Mouse (Mus musculus): ENCODE measurements around the gene Pdxp.

The Pdxp gene

DNA sequence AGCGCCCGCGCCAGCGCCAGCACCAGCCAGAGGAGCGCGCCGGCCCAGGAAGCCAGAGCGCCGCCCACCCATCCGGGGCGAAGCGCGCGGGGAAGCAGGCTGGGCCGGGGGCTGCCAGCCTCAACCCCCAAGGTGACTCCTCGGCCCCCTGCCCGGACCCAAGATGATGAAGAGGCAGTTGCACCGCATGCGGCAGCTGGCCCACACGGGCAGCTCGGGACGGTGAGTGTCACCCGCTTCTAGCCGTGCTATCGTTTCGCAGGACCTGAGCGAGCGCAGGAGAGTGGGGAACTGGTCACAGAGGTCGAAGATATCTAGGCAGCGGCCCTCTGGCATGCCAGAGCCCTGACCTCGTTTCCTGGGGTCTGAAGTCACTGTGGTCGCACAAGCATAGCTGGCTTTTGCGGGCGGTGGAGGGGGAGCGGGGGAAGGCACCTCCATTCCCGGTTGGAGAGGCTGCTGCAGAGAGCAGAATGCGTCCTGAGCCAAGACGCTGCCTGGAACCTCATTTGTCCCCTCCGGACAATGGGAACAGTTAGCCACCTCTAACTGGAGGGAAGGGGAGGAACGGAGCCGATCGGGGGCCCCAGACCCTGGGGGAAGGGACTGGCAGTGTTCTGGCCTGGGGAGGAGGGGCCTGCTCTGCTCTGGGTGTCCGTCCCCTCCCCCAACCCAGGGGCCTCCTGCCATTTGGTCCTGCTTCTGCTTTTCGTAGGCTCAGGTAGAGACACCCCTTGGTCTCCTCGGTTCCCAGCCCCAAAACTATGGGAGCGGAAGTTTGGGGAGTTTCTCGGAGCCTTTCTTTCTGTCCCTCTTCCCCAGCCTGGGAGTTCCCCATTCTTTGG, 13.8 kb upstream of the Pdxp start, which contains the start of gene Sh3bp1:
Gene Sh3bp1, plus strand, starts transcription at position 29 of the 845 bp plus-strand sequence.
- DNase-seq, result peak; percentile 87

DNA sequence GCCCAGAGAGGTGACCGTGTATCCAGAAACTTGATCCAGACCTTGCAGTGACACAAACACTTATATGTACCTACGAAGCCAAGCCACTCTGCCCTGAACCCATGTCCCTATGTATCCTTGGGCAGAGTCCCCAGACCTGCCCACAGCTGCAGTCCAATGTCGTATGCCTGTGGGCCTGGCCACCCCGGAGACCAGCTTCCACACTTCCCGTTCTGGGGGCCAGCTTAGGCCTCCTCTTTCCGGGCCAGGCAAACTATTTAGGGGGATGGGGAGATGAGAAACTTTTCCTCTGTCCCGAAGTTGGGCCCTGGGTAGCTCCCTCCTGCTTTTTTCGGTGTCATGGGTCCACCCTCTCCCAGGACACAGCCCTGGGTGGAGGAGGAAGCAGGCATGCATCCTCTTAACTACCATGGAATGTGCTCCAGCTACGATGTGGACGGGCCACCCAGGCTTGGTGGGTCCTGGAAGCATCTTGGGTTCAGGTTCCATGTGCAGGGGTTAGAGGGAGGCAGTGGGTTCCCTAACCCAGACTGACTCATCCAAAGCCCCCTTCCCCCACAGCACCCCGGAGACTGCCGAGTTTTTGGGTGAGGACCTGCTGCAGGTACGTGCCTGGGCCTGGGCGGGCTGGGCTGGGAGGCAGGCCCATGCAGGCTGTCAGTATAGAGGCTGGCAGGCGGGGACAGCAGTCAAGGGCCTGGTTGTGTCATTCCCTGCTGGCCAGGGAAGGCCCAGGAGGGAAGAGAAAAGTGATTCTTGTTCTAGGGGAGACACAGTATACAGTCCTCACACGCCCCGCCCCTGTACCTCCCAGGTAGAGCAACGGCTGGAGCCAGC, 12.9 kb upstream of the Pdxp start:
- DNase-seq, result peak; percentile 39

DNA sequence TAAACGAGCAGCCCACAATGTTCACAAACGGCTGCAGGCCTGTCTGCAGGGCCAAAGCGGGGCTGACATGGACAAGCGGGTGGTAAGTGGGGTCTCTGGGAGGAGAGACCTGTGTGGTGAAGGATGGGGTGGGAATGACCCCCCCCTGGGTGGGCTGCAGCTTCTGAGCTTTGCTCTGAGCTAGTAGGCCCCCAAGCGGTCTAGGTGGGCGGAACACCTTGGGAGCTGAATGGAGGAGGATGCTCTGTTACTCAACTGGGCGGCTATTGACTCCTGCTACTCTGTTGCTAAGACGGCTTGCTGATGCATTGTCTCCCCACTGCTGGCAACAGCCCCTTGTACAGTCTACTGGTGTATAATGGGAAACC, 12.3 kb upstream of the Pdxp start:
- no peak for DNase-seq

DNA sequence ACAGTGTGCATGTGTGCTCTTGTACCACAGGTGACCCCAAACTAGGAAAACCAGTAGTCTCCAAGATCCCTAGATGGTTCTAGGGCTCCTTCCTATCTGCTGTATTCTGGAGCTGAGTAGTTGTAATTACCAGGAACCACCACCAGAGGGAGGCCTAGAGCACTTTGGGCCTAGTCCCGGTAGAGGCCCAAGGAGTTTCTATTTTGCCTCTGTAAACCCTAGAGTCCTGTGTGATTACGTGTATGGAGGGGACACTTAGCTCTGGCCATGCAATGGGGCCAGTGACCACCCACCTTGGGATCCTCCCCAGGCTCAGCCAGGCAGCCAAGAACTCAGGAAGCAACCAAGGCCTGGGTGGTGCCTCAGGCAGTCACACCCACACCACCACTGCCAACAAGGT, 10.5 kb upstream of the Pdxp start:
- peak; percentile 92 for DNase-seq

DNA sequence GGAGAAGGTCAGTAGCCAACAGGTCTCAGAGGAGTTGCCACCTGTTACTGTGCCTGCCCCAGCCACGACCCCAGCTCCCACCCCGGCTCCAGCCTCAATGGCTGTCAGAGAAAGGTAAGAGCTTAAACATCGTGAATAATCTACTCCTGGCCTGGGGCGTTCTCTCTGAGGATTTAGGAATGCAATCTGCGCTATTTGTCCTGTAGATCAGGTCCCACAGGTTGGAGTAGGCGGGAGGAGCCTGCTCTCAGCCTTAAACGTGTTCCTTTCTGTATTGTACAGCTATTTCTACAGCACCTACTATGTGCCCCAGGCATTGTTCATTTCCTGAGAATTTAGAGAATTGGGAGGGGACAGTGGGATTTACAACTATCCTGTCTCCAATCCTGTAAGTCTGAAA, 5.3 kb upstream of the Pdxp start:
- no peak for DNase-seq

DNA sequence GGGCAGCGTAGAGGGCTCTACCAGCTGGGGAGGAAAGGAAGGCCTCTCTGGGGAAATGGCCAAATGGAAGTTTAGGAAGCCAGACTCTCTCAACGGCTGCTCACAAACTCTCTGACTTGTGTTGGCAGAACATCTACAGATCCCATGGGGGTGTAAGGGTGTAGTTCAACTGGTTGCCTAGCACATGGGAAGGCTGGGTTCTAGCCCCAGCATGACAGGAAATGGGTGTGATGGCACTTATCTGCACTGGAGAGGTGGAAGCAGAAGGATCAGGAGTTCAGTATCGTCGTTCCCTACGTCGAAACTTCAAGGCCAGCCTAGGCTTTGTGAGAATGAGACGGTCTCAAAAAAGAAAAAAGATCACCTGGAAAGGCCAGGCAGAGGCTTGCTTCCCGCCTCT, 4.7 kb upstream of the Pdxp start:
- DNase-seq, result no peak

DNA sequence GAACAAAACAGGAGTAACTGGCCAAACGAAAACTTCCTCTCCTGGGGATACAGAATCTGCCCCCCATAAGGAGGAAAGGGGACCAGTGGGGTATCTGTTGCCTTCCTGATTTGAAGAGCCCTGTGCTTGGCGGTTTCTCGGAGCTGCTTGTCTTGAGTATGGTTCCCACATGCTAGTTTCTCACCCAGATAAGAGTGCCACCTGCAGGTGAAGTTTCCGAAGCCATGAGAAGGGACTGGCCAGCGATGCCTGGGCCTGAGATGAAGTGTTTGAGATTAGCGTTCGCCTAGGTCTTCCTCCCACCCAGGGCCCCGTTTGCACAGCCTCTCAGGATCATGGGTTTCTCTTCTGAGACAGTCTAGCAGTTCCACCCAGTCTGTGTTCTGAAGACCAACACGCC, 1.7 kb upstream of the Pdxp start:
- DNase-seq, result peak; percentile 72

DNA sequence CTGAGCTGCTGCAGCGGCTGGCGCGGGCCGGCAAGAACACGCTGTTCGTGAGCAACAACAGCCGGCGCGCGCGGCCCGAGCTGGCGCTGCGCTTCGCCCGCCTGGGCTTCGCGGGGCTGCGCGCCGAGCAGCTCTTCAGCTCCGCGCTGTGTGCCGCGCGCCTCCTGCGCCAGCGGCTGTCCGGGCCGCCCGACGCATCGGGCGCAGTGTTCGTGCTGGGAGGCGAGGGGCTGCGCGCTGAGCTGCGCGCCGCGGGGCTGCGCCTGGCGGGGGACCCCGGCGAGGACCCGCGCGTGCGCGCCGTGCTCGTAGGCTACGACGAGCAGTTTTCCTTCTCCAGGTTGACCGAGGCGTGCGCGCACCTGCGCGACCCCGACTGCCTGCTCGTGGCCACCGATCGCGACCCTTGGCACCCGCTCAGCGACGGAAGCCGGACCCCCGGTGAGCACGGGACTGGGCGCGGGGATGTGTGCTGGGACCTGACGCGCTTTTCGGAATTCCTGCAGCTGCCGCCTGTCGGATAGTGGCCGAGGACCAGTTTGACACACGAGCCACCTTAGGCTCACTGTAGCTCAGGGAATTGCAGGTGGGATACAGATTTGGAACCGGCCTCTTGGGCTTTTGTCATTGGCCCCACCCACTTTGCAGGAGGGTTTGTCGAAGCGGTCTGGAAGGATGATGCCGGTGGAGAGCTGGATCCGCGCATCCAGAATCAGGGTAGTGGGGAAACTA, 538 bp downstream of the Pdxp start:
- no peak for DNase-seq

DNA sequence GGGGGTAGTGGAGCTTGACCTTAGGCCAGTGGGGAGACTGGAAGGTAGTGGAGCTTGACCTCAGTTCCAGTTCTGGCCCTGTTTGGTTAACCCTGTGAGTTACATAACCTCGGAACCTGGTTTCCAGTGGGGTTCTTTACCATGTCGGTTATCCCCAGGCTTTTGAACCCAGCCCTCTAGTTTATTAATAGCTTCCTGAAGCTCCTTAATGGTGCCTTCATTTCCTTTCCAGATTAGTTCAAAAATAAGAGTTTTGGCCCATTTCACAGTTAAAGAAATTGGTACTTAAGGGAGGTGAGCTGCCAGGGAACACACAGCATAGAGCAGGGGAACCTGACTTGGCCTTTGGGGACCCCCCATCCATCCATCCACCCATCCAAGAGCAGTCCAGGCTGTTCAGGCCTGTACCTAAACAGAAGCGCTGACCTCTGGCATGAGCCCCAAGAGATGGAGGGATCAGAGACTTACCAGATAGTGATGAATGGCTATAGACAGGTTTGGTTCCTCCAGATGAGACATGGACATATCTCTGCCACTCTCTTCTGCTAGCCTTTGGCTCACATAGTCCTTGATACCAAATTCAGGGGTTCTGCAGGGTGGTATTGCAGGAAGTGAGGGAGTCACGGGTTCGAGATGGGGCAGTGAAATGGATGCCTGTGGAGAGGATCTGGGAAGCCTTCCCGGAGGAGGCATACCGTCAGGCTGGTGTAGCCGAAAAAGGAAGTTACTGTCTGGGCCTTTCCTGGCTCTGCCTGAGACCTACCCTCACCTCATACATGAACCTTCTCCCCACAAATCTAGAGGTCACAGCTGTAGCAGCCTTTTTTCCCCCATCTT, 1.3 kb downstream of the Pdxp start:
- no peak for DNase-seq

DNA sequence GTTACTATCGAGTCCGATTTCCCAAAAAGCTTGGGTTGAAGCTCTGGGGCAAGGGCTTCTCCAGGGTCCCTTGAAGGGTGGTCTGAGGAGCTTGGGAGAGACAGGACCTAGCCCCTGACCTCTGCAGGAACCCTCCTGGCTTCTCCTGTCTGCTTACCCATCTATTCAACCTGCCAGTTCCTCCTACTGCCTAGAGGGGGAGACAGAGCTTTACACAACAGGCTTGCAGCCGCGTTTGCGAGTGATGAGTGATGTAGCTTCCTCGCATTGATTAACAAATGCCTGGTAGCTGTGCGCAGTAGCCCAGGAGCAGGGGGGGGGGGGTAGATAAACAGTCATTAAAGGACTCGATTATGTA, 1.9 kb downstream of the Pdxp start:
- peak; percentile 83 for DNase-seq

DNA sequence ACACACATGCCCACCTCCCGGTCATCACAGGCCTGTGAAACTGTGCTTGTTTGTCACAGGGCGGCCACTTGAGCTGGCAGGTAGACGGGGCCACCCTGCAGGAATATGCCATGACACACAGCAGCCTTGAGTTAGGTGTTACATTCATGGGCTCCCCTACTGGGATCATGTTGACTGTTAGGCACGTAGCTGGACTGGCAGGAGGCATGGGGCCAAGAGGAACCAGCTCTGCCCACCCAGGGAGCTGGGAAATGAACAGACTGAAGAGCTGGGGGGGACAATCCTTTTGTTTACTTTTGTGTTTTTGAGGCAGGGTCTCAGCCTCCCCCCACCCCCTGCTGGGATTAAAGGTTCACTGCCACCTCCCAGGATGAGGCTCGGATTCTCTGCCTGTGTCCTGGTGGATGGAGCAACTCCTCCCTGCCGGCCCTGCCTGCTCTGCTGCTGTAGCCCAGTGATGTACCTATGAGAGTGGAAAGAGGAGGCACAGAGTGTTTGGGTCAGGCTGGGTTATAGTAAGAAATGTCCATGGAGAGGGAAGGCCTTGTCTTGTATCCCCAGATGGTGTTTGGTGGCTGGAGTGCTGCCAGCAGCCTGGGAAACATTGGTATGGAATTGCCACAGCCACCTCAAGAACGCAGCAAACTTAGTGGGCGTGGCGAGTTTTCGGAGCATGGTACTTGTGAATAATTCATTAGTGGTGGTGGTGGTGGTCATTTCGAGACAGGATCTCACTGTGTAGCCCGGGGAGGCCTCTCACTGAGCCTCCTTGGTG, 2.5 kb downstream of the Pdxp start:
- no peak for DNase-seq

DNA sequence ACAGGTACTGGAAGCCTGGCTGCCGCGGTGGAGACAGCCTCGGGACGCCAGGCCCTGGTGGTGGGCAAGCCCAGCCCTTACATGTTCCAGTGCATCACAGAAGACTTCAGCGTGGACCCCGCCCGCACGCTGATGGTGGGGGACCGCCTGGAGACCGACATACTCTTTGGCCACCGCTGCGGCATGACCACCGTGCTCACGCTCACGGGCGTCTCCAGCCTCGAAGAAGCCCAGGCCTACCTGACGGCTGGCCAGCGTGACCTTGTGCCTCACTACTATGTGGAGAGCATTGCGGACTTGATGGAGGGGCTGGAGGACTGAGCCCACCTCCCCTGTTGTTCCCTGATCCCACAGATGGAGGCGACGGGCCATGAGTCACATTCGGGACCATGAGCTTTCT, 4.4 kb downstream of the Pdxp start:
- no peak for DNase-seq

DNA sequence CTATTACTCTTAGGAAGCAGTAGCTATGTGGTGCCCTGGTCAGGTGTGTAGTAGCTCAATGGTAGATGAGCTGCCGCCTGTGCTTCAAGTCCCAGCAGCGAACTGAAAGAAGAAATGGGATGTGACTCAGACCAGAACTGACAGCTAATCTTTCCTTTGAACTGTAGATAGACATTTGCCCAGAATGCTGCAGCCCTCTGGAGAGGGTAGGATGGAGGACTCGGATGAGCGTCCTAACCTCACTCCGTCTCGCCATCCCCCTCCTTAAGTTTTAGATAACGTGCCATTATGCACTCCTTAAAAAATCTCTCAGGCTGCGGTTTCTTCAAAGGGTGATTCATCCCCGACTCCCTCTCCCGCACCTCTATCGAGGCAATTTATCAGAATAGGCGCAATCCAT, 6.2 kb downstream of the Pdxp start:
- no peak for DNase-seq

DNA sequence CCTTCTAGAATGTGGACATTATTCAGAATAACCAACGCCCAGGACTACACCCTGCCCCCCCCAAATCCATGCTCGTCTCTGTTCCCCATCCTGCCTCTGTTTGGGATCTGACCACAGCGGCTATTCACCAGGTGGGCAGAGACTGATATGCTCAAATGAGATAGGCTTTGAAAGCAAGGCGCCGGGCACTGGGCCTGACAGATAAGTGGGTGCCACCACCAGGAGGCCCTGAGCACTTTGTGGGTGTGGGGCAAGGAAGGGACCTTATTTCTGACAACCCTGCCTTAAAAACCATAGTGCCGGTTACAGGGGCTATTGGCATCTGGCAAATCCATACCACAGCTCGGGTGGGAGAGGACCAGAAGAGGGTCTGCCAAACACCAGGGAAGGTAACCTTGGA, 9.0 kb downstream of the Pdxp start:
- no peak for DNase-seq

DNA sequence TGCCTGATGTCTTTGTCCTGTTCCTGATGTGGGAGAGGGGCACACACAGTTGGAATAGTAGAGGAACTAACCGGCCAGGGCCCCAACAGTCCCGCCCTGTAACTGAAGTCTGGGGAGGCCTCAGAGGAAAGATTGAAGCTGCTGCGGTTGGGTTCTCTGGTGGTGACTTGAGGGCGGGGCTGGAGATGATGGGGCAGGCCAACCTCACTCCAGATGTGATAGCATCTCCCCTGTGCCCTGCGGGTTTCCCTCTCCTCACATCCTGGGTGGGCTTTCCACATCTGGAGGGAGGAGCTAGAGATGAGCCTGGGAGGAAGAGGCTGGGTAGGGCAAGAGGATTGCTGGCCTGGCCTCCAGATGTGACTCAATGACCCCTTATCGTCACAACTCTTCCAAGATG, 9.9 kb downstream of the Pdxp start:
- DNase-seq, result no peak

DNA sequence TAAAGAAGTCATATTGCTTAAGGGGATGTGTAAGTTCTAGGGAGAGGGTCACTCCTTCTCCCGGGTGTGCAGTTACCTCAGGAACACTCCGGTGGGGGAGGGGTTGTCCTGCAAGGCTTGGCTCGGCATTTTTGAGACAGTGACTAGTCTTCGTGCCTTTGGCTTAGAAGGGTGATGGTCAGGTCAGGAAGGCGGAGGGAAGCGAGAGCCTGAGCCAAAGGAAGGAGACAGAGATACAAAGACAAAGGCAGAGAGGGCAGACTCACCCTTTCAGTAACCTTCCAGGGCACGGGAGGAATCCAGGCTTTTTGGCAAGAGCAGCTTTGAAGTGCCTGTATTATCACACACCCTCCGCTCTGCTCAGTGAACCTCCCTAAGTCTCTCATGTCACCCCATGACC, 11.4 kb downstream of the Pdxp start:
- DNase-seq, result peak; percentile 43

DNA sequence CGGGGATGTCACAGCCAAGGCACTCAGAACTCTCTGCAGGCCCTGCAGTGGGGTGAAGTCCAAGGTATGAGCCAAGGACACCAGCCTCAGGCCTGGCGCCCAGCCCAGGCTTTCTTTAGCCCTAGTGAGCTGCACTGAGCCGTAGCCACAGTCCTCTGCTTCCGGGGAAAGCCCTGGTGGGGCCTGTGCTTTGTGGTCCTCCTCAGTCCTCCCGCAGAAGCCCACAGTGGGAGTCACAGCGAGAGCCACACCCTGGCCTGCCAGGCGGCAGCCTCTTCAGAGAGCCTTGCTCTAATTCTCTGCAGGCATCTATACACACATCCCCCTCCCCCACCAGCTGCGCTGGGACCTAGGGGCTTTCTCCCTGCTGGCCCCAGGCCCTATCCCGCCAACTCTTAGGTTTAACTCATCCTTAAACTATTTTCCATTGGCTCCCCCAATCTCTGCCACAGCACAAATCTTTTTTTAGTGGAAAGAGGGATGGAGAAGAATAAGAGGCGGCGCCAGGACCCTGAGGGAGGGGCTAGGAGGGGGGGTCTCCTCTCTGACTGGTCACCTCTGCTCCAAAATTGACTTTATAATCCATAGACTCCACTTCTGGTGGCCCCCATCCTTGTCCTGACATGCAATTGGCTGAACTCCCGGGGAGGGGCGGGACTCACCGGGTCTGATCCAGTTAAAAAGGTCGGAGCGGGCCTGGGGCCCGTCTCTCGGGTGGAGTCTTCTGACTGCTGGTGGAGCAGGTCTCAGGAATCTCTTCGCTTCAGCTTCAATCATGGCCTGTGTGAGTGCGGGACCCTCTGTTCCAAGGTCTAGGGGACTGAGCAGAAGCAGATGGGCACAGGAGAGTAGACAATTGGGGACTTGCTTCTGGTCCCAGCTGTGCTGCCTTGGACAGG, 12.6 kb downstream of the Pdxp start, which contains the start of gene Lgals1:
Gene Lgals1, plus strand, starts transcription at position 705 of the 899 bp plus-strand sequence.
- peak; percentile 96 for DNase-seq

DNA sequence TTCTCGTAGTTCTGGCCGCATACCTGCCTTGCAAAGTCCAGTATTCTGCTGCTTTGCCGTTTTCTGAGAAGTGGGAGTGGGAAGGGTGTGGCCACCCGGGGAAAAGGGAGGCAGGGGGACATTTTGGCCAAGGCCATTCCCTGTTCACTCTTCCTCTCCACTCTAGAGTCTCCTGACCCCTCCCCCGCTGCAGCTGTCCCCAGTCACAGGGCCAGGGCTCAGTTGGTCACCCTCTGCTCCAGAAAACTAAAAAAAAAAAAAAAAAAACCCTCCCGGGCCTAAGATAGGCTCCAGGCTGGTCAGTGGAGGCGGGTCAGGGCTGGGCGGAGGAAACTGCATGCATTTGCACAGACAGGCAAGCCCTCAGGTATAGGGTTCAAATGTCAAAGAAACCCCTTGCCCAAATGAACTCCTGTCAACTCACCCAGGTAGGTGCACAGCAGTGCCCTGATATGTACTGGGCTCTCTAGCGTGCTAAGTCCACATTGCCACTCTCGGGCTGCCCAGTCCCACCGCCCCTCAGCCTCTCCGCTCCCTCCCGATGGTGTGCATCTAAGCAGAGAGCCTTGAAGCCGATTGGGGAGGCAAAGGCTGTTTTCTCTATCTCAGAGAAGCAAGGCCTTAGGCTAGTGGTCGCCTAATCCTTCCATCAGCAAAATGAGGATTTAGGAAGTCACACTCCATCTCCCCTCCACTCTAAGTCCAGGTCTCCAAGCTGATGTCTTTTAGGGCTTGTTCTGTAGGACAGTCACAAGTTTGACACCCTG, 13.5 kb downstream of the Pdxp start:
- peak; percentile 65 for DNase-seq

DNA sequence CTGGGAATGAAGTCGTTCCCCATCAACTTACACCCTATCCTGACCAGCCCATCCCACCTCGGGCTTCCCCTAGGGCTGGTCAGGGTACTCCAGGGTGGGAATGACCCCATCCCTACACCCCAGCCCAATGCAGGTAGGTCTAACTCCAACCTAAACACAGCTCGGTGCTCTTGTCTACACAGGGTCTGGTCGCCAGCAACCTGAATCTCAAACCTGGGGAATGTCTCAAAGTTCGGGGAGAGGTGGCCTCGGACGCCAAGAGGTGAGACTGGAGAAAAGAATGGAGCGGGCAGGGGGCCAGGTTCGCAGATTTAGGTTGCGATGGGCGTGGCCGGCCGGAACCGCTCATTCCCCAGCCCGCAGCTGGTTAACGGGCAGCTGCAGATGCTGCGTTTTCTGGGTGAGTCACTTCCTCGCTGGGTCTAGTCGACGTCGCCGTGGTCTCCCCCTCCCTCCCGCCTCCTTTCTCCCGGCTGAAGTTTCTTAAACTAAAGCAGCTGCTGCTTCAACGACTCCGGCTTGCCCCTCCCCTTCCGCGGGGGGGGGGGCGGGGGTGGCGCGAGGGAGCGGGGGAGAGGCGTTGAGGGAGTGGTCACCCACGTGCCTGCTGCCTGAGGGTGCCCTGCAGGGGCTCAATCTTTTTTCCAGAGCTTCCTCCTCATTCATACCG, 14.2 kb downstream of the Pdxp start:
- peak; percentile 92 for DNase-seq

All from lung, postnatal 10 days (tissue).